Mouse (Mus musculus) CH12.LX (cell line): Measurements from ENCODE around the gene Maats1. TPM values are rescaled to one million over a fixed set of nuclear protein-coding genes. Genes with fewer than 3 reads are reported as not detected.
A peak's percentile ranks its signal among the peaks of the same experiment; 100 is the strongest.

ENCODE experiments used
- DNase-seq: peaks from one replicate; pipeline ENCODE4 v3.0.0-alpha.2; 2013; ENCODE audit errors: extremely low read depth
- H3K27ac ChIP-seq: 2 replicates; pipeline ENCODE4 v1.5.1; 2012; ENCODE audit warnings: low read depth, mild to moderate bottlenecking, control low read depth, moderate library complexity; ENCODE audit not compliant: insufficient read depth
- H3K27me3 ChIP-seq: replicated peaks from 2 replicates; pipeline ENCODE3; 2012; ENCODE audit warnings: inconsistent platforms
- H3K36me3 ChIP-seq, 2 experiments: replicated peaks in 1 of 2; 2 replicates each; pipeline versions ENCODE3 to v1.6.1; 2012; ENCODE audit warnings: inconsistent platforms in 1 of 2, low read length in 1 of 2, mild to moderate bottlenecking in 1 of 2, mixed read lengths in 1 of 2, moderate library complexity in 1 of 2; ENCODE audit not compliant: control insufficient read depth in 1 of 2, insufficient read depth in 1 of 2
- H3K4me1 ChIP-seq, 2 experiments: 2 replicates each; pipeline ENCODE4 v1.6.1; 2012; ENCODE audit warnings: inconsistent platforms in 1 of 2, moderate library complexity in 1 of 2; ENCODE audit not compliant: insufficient read depth in 2 of 2, control insufficient read depth in 1 of 2
- H3K4me2 ChIP-seq: 2 replicates; pipeline ENCODE4 v1.6.1; 2012; ENCODE audit warnings: low read depth, mild to moderate bottlenecking, control low read depth; ENCODE audit not compliant: poor library complexity, insufficient read depth, severe bottlenecking
- H3K4me3 ChIP-seq, 3 experiments: fragments of 150-350 bp in 1 of 3; sonication (generic) in 1 of 3; replicated peaks in 1 of 3; 2 replicates each; pipeline versions ENCODE3 to v1.5.1; 2011 to 2012; ENCODE audit warnings: low read depth in 2 of 3, low read length in 2 of 3, mild to moderate bottlenecking in 2 of 3, moderate library complexity in 2 of 3, control low read depth in 1 of 3, improper control_type of control experiment in 1 of 3, inconsistent platforms in 1 of 3, mixed read lengths in 1 of 3; ENCODE audit not compliant: poor library complexity in 1 of 3
- H3K79me2 ChIP-seq: replicated peaks from 2 replicates; pipeline ENCODE4 v1.6.1; 2012; ENCODE audit warnings: mild to moderate bottlenecking, moderate library complexity; ENCODE audit not compliant: control insufficient read depth, poor library complexity, insufficient read depth, severe bottlenecking; ENCODE audit errors: extremely low read depth
- H3K9ac ChIP-seq: 2 replicates; pipeline ENCODE4 v1.6.1; 2012; ENCODE audit warnings: low read depth, mild to moderate bottlenecking, control low read depth, moderate library complexity; ENCODE audit not compliant: insufficient read depth
- H3K9me3 ChIP-seq: replicated peaks from 2 replicates; pipeline ENCODE3; 2012; ENCODE audit warnings: low read length, inconsistent platforms, mixed read lengths
- BHLHE40 ChIP-seq: IDR thresholded peaks from 2 replicates; pipeline ENCODE4 v1.6.1; 2011; ENCODE audit warnings: mild to moderate bottlenecking, low read depth, low read length, improper control_type of control experiment
- CHD1 ChIP-seq: IDR thresholded peaks from 2 replicates; pipeline ENCODE4 v1.6.1; 2012; ENCODE audit warnings: low read depth, low read length, improper control_type of control experiment, inconsistent platforms
- CHD2 ChIP-seq: IDR thresholded peaks from 2 replicates; pipeline ENCODE4 v1.6.1; 2011; ENCODE audit warnings: low read length, improper control_type of control experiment
- CTCF ChIP-seq, 2 experiments: IDR thresholded peaks in 1 of 2; conservative IDR thresholded peaks in 1 of 2; 2 replicates each; pipeline ENCODE4 v1.5.1; 2011 to 2012; ENCODE audit warnings: low read depth in 2 of 2, low read length in 2 of 2, improper control_type of control experiment in 1 of 2, inconsistent platforms in 1 of 2, mild to moderate bottlenecking in 1 of 2, moderate library complexity in 1 of 2
- E2F4 ChIP-seq: IDR thresholded peaks from 2 replicates; pipeline ENCODE4 v1.6.1; 2011; ENCODE audit warnings: low read depth, low read length, improper control_type of control experiment; ENCODE audit not compliant: insufficient replicate concordance
- EP300 ChIP-seq: IDR thresholded peaks from 2 replicates; pipeline ENCODE4 v1.6.1; 2011; ENCODE audit warnings: low read length, improper control_type of control experiment
- ETS1 ChIP-seq: conservative IDR thresholded peaks from 2 replicates; pipeline ENCODE4 v1.6.1; 2012; ENCODE audit warnings: low read depth, mild to moderate bottlenecking, inconsistent platforms, low read length, improper control_type of control experiment, moderate library complexity
- GABPA ChIP-seq: IDR thresholded peaks from 2 replicates; pipeline ENCODE4 v1.6.1; 2012; ENCODE audit warnings: low read depth, low read length, improper control_type of control experiment, inconsistent platforms; ENCODE audit not compliant: insufficient replicate concordance
- HCFC1 ChIP-seq: IDR thresholded peaks from 2 replicates; pipeline ENCODE4 v1.6.1; 2012; ENCODE audit warnings: low read depth, mild to moderate bottlenecking, inconsistent platforms, low read length, improper control_type of control experiment
- IRF4 ChIP-seq: IDR thresholded peaks from 2 replicates; pipeline ENCODE4 v1.6.1; 2014; ENCODE audit warnings: low read depth, mild to moderate bottlenecking, inconsistent platforms, low read length, improper control_type of control experiment
- JUN ChIP-seq: IDR thresholded peaks from 2 replicates; pipeline ENCODE4 v1.6.1; 2011; ENCODE audit warnings: low read depth, mild to moderate bottlenecking, low read length, improper control_type of control experiment, moderate library complexity; ENCODE audit not compliant: insufficient read depth
- JUND ChIP-seq: conservative IDR thresholded peaks from 2 replicates; pipeline ENCODE4 v1.6.1; 2011; ENCODE audit warnings: low read depth, low read length, improper control_type of control experiment
- KAT2A ChIP-seq: IDR thresholded peaks from 2 replicates; pipeline ENCODE4 v1.6.1; 2012; ENCODE audit warnings: low read length, improper control_type of control experiment, inconsistent platforms; ENCODE audit not compliant: insufficient replicate concordance
- MAFK ChIP-seq: IDR thresholded peaks from 2 replicates; pipeline ENCODE4 v1.6.1; 2011; ENCODE audit warnings: low read length, improper control_type of control experiment; ENCODE audit not compliant: insufficient replicate concordance
- MAX ChIP-seq: IDR thresholded peaks from 2 replicates; pipeline ENCODE4 v1.6.1; 2011; ENCODE audit warnings: low read length, improper control_type of control experiment
- MXI1 ChIP-seq: IDR thresholded peaks from 2 replicates; pipeline ENCODE4 v1.6.1; 2011; ENCODE audit warnings: mild to moderate bottlenecking, low read depth, low read length, improper control_type of control experiment
- MYC ChIP-seq: IDR thresholded peaks from 2 replicates; pipeline ENCODE4 v1.6.1; 2011; ENCODE audit warnings: low read depth, mild to moderate bottlenecking, improper control_type of control experiment, low read length
- NELFE ChIP-seq: IDR thresholded peaks from 2 replicates; pipeline ENCODE4 v1.6.1; 2011; ENCODE audit warnings: low read depth, low read length, improper control_type of control experiment
- NRF1 ChIP-seq: IDR thresholded peaks from 2 replicates; pipeline ENCODE4 v1.6.1; 2014; ENCODE audit warnings: low read depth, mild to moderate bottlenecking, inconsistent platforms, low read length, improper control_type of control experiment, moderate library complexity
- POLR2A ChIP-seq: IDR thresholded peaks from 2 replicates; pipeline ENCODE4 v1.6.1; 2011; ENCODE audit warnings: low read depth, mild to moderate bottlenecking, improper control_type of control experiment, low read length
- POLR2AphosphoS2 ChIP-seq: IDR thresholded peaks from 2 replicates; pipeline ENCODE4 v1.6.1; 2011; ENCODE audit warnings: low read depth, low read length, improper control_type of control experiment
- RCOR1 ChIP-seq: conservative IDR thresholded peaks from 2 replicates; pipeline ENCODE4 v1.6.1; 2012; ENCODE audit warnings: low read depth, mild to moderate bottlenecking, inconsistent platforms, low read length, improper control_type of control experiment
- SIN3A ChIP-seq: IDR thresholded peaks from 2 replicates; pipeline ENCODE4 v1.6.1; 2012; ENCODE audit warnings: low read length, improper control_type of control experiment, inconsistent platforms
- TBP ChIP-seq: conservative IDR thresholded peaks from 2 replicates; pipeline ENCODE4 v1.6.1; 2011; ENCODE audit warnings: low read depth, low read length, improper control_type of control experiment
- UBTF ChIP-seq: IDR thresholded peaks from 2 replicates; pipeline ENCODE4 v1.6.1; 2012; ENCODE audit warnings: low read depth, mild to moderate bottlenecking, inconsistent platforms, low read length, improper control_type of control experiment, moderate library complexity
- USF1 ChIP-seq: IDR thresholded peaks from 2 replicates; pipeline ENCODE4 v1.6.1; 2014; ENCODE audit warnings: low read depth, mild to moderate bottlenecking, inconsistent platforms, low read length, improper control_type of control experiment
- USF2 ChIP-seq: conservative IDR thresholded peaks from 2 replicates; pipeline ENCODE4 v1.6.1; 2011; ENCODE audit warnings: low read depth, low read length, improper control_type of control experiment
- ZC3H11A ChIP-seq: IDR thresholded peaks from 2 replicates; pipeline ENCODE4 v1.6.1; 2012; ENCODE audit warnings: low read depth, mild to moderate bottlenecking, inconsistent platforms, low read length, improper control_type of control experiment
- ZKSCAN1 ChIP-seq: IDR thresholded peaks from 2 replicates; pipeline ENCODE4 v1.6.1; 2012; ENCODE audit warnings: low read depth, inconsistent platforms, low read length, improper control_type of control experiment, borderline replicate concordance
- ZMIZ1 ChIP-seq: IDR thresholded peaks from 2 replicates; pipeline ENCODE4 v1.6.1; 2012; ENCODE audit warnings: low read depth, mild to moderate bottlenecking, inconsistent platforms, low read length, improper control_type of control experiment
- ZNF384 ChIP-seq: IDR thresholded peaks from 2 replicates; pipeline ENCODE4 v1.6.1; 2012; ENCODE audit warnings: low read depth, low read length, improper control_type of control experiment, inconsistent platforms
- dilution Hi-C: fragments of 300-500 bp; cut with MboI; formaldehyde crosslinking; loops from 2 replicates; pipeline ENCODE4 v1.14.3; 2020; ENCODE audit warnings: low sequenced_read_pairs; ENCODE audit not compliant: extremely low pct_unique_long_range_greater_than_20kb, extremely low pct_ligation_motif_present
- in situ Hi-C: fragments of 300-500 bp; cut with MboI; formaldehyde crosslinking; loops from 3 replicates; pipeline ENCODE4 v1.14.3; 2019; ENCODE audit warnings: low sequenced_read_pairs, low pct_ligation_motif_present, low pct_unique_long_range_greater_than_20kb, mixed read lengths
- polyA plus RNA-seq: library from polyadenylated mRNA; unstranded; fragments of >175 nt; gene quantifications from 2 replicates; pipeline ENCODE4 v1.2.1, GENCODE M21; 2012; ENCODE audit warnings: low read depth; ENCODE audit not compliant: insufficient read length
- total RNA-seq, 2 experiments: library from RNA; depleted of rRNA; stranded (reverse); fragments of 300-350 nt in 1 of 2; fragments of >200 nt in 1 of 2; gene quantifications; 2 replicates each; pipeline ENCODE4 v1.2.3; 2012 to 2014

Maats1 gene
- total and polyA plus RNA-seq, 3 experiments = 1.9 to 3.9 (median 2.0) TPM

- Histone ChIP-seq H3K27ac (peak overlapping the region; percentile 3; the same call in 1 of the 2 replicates), H3K79me2 (0 out of 2 replicates have a peak, but pooled peaks cover 2% of the 10 kb centered on the region), H3K4me3 (no peak overlapping the region), H3K4me1 (peaks cover 34 to 57% of the 10 kb centered on the region in 2 experiments), H3K9me3 (no peaks in the 10 kb centered on the region), H3K27me3 (no peaks in the 10 kb centered on the region), H3K9ac (no peak overlapping the region), H3K36me3 (no peaks in the 10 kb centered on the region), H3K4me2 (no peak overlapping the region)
- in situ Hi-C loops = no loop called here
- TF ChIP-seq MAFK (no peak), POLR2A (no peak), CTCF (conservative IDR thresholded peaks at IDR 0.05 in 1 of 2, IDR thresholded peaks at IDR 0.05 in 1 of 2; ENCODE audit: low read depth in 2 of 2, low read length in 2 of 2) (no peak), MAX (no peak), HCFC1 (no peak), CHD1 (no peak), CHD2 (no peak), USF1 (no peak), RCOR1 (no peak), ZMIZ1 (no peak), NELFE (no peak), MYC (no peak), SIN3A (no peak), IRF4 (no peak), JUND (no peak), KAT2A (no peak), ZNF384 (no peak)
- no peak for DNase-seq
- dilution Hi-C loops = no loop called here
These were observed 45.4 kb upstream of the Maats1 start for GRCm38 (mm10) chr16:38387389-38387788.

GRCm38 (mm10) chr16:38385700-38386099 lies 43.8 kb upstream of the Maats1 start:
- Histone ChIP-seq H3K9me3 (no peaks in the 10 kb centered on the region), H3K4me3 (no peak overlapping the region), H3K27ac (peak overlapping the region; percentile 89), H3K4me2 (peak overlapping the region; percentile 37), H3K27me3 (no peaks in the 10 kb centered on the region), H3K79me2 (0 out of 2 replicates have a peak, but pooled peaks cover 2% of the 10 kb centered on the region), H3K9ac (peak overlapping the region; percentile 49), H3K4me1 (peaks cover 34 to 54% of the 10 kb centered on the region in 2 experiments), H3K36me3 (no peaks in the 10 kb centered on the region)
- dilution Hi-C loops = no loop called here
- in situ Hi-C loops = no loop called here
- no peak for DNase-seq
- TF ChIP-seq POLR2AphosphoS2 (no peak), KAT2A (no peak), MYC (0 out of 2 replicates have a peak, but pooled peaks have one; percentile 30), JUN (peak; percentile 97), JUND (peak; percentile 97), BHLHE40 (peak; percentile 92), TBP (0 out of 2 replicates have a peak, but pooled peaks have one; percentile 44), NRF1 (no peak), ZKSCAN1 (no peak), ZNF384 (0 out of 2 replicates have a peak, but pooled peaks have one; percentile 31), RCOR1 (peak; percentile 97), ETS1 (peak; percentile 97), IRF4 (peak; percentile 97), CHD2 (peak; percentile 87), POLR2A (no peak), USF2 (no peak), GABPA (no peak), MXI1 (no peak), ZC3H11A (no peak), E2F4 (no peak), UBTF (no peak), NELFE (no peak), USF1 (no peak), CHD1 (no peak), MAX (no peak; the same call in 1 of the 2 replicates), EP300 (peak; percentile 99), SIN3A (0 out of 2 replicates have a peak, but pooled peaks have one; percentile 63), CTCF (conservative IDR thresholded peaks at IDR 0.05 in 1 of 2, IDR thresholded peaks at IDR 0.05 in 1 of 2; ENCODE audit: low read depth in 2 of 2, low read length in 2 of 2) (no peak)
